Mouse (Mus musculus): ENCODE results near the gene Ccdc117.
A peak's percentile ranks its signal among the peaks of the same experiment; 100 is the strongest.

DNA sequence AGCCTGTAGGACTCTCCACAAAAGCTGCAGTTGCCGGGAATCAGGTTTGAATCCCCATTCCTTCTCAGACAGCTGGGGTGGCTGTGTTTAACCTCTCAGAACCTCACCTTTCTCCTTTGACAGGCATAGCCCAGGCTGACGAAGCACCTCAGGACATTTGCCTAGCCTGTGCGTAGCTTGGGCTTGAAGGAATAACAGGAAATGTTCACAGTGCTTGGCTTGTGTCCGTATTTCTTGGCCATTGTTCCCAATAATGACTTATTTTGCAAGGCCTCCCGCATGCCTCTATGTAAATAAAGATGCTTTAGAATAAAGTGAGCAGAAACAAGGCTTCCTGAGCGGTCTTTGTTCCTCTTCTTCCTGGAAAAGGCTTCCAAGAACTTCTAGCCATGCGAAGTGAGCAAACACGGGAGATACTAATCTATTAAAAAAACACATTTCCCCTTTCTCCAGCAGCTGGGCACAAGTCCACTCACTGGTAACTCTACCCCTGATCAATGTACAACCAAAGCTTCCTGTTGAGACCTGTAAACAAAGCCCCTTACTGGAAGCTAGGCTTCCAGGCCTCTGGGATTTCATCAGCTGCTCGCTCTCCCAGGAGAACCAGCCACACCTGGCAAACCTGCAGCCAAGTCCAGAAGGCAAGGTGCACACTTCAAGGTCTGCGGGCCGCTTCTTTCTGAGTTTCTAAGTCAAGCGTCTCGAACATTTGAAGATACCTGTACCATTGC lies 42.9 kb downstream of the Ccdc117 start:
- no peak for TF ChIP-seq CTCF (IDR thresholded peaks at IDR 0.05; ENCODE audit: low read depth)
- TF ChIP-seq EP300 (IDR thresholded peaks at IDR 0.05; ENCODE audit: low read depth) = peak; percentile 24; the same call in 1 of the 2 replicates

Data from heart, postnatal 0 days (tissue).